Mouse (Mus musculus): ENCODE data around the gene Angptl6. TPM values are rescaled to one million over a fixed set of nuclear protein-coding genes. Genes with fewer than 3 reads are reported as not detected.

The Angptl6 gene
- total and polyA plus RNA-seq, 2 experiments, result 17.6 to 47.4 TPM

DNA sequence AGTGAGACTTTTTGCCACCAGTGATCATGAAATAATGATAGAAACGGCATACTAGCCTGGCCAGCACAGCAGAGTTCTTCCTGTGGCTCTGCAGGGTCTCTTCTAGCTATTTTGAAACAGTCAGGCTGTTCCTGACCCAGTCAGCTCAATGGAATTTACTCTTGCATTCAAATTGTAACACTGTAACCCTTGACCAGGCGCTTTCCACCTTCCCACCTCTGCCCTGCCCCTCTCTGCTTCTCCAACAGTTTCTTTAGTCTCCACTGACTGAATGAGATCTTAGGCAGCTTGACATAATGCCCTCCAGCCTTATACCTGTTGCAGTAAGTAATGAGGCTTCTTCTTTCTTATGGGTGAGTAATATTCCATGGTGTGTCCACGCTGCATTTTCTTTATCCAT lies 12.6 kb downstream of the Angptl6 start:
- no peak overlapping the region for H3K4me3 ChIP-seq (ENCODE audit: insufficient read depth, low read depth, low read length)
- peak overlapping the region; percentile 98 for H3K27ac ChIP-seq (replicated peaks; ENCODE audit: insufficient read depth, low read depth, low read length)
- 35% methylated on average over 3 of the region's 3 CpGs for WGBS
- peaks cover 40% of the 10 kb centered on the region for H3K4me1 ChIP-seq (ENCODE audit: control insufficient read depth, insufficient read depth, low read length)
- H3K36me3 ChIP-seq (ENCODE audit: control insufficient read depth, insufficient read depth, low read length), result peaks cover 6% of the 10 kb centered on the region
- H3K9ac ChIP-seq (ENCODE audit: low read depth, low read length), result no peak overlapping the region
- TF ChIP-seq POLR2A (IDR thresholded peaks at IDR 0.05; ENCODE audit: extremely low read depth, insufficient read depth, low read length) (no peak), CTCF (IDR thresholded peaks at IDR 0.05; ENCODE audit: low read depth, low read length) (no peak)
- H3K27me3 ChIP-seq (ENCODE audit: control insufficient read depth, insufficient read depth, low read length), result no peaks in the 10 kb centered on the region
- DNase-seq (ENCODE audit: extremely low read depth, low read depth, low spot score), result peak; percentile 88
- H3K79me2 ChIP-seq (ENCODE audit: control insufficient read depth, insufficient read depth, low read length), result peaks cover 6% of the 10 kb centered on the region; the same call in 1 of the 2 replicates

DNA sequence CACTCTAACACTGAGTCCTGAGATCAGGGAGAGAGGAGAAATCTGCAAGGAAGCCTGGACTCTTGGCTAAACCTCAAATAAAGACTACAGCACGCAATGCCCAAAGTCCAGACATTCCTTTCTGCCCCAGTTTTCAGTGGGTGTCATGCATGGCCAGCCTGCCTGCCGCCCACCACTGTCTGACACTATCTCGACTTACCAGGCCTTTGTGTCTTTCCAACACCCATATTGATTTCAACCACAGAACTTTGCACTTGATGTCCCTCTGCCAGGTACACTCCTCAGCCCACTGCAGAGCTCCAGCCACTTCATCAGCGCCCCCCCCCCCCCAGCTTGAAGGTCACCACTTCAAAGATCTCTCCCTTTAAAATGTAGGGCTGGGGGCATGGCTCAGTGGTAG lies 17.3 kb downstream of the Angptl6 start:
- Histone ChIP-seq H3K79me2 (ENCODE audit: control insufficient read depth, insufficient read depth, low read length) (no peaks in the 10 kb centered on the region), H3K9ac (ENCODE audit: low read depth, low read length) (peak overlapping the region; percentile 46; the same call in 1 of the 2 replicates), H3K27me3 (ENCODE audit: control insufficient read depth, insufficient read depth, low read length) (no peaks in the 10 kb centered on the region), H3K4me3 (ENCODE audit: insufficient read depth, low read depth, low read length) (no peak overlapping the region), H3K27ac (replicated peaks; ENCODE audit: insufficient read depth, low read depth, low read length) (peak overlapping the region; percentile 90), H3K4me1 (ENCODE audit: control insufficient read depth, insufficient read depth, low read length) (peaks cover 28% of the 10 kb centered on the region), H3K36me3 (ENCODE audit: control insufficient read depth, insufficient read depth, low read length) (no peaks in the 10 kb centered on the region)
- DNase-seq (ENCODE audit: extremely low read depth, low read depth, low spot score), result peak; percentile 96
- WGBS, result 19% methylated on average over 4 of the region's 4 CpGs
- TF ChIP-seq CTCF (IDR thresholded peaks at IDR 0.05; ENCODE audit: low read depth, low read length), result no peak

DNA sequence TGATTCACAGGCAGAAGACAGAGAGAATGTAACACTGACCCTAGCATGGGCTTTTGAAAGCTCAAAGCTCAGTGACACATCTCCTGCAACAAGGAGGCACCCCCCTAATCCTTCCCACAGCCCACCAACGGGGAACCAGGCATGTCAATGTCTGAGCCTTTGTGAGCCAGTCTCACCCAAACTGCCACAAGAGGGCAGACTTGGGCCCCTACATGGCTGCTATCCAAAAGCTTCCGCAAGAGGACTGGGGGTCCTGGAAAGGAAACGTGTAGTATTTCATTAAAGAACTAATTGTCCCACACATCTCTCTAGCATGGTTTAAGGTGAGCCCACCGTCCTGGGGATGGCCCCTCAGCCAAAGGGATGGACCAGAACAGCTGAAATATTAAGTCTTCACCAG lies 17.7 kb downstream of the Angptl6 start:
- TF ChIP-seq CTCF (IDR thresholded peaks at IDR 0.05; ENCODE audit: low read depth, low read length) (peak; percentile 75), POLR2A (IDR thresholded peaks at IDR 0.05; ENCODE audit: extremely low read depth, insufficient read depth, low read length) (no peak)
- Histone ChIP-seq H3K4me3 (ENCODE audit: insufficient read depth, low read depth, low read length) (no peak overlapping the region), H3K9ac (ENCODE audit: low read depth, low read length) (peak overlapping the region; percentile 46), H3K79me2 (ENCODE audit: control insufficient read depth, insufficient read depth, low read length) (no peaks in the 10 kb centered on the region), H3K36me3 (ENCODE audit: control insufficient read depth, insufficient read depth, low read length) (no peaks in the 10 kb centered on the region), H3K27ac (replicated peaks; ENCODE audit: insufficient read depth, low read depth, low read length) (peak overlapping the region; percentile 90), H3K27me3 (ENCODE audit: control insufficient read depth, insufficient read depth, low read length) (no peaks in the 10 kb centered on the region), H3K4me1 (ENCODE audit: control insufficient read depth, insufficient read depth, low read length) (peaks cover 28% of the 10 kb centered on the region)
- DNase-seq (ENCODE audit: extremely low read depth, low read depth, low spot score), result no peak
- WGBS, result 3% methylated on average over 4 of the region's 4 CpGs

DNA sequence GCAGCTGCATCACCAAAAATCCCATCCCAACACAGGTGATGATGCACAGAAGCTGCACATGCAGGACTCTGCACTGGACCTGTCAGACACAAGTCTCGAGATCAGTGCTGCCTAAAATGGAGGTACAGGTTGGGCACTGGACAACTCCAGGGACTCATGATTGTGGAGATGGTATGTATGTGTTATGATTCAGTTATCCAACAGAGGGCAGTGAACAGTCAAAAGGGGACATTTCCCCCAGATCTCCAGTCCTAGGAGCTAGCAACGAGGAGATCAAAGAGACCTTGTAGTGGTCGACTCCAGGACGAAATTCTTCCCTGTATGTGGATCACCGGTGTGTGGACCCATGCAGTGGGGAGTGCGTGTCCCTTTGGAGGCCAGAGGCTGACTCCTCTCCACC lies 19.6 kb downstream of the Angptl6 start:
- Histone ChIP-seq H3K9ac (ENCODE audit: low read depth, low read length) (no peak overlapping the region), H3K36me3 (ENCODE audit: control insufficient read depth, insufficient read depth, low read length) (no peaks in the 10 kb centered on the region), H3K4me3 (ENCODE audit: insufficient read depth, low read depth, low read length) (no peak overlapping the region), H3K4me1 (ENCODE audit: control insufficient read depth, insufficient read depth, low read length) (peaks cover 14% of the 10 kb centered on the region), H3K27me3 (ENCODE audit: control insufficient read depth, insufficient read depth, low read length) (no peaks in the 10 kb centered on the region), H3K27ac (replicated peaks; ENCODE audit: insufficient read depth, low read depth, low read length) (no peak overlapping the region), H3K79me2 (ENCODE audit: control insufficient read depth, insufficient read depth, low read length) (no peaks in the 10 kb centered on the region)
- no peak for DNase-seq (ENCODE audit: extremely low read depth, low read depth, low spot score)
- 43% methylated on average over 6 of the region's 6 CpGs for WGBS
- TF ChIP-seq CTCF (IDR thresholded peaks at IDR 0.05; ENCODE audit: low read depth, low read length) (no peak), POLR2A (IDR thresholded peaks at IDR 0.05; ENCODE audit: extremely low read depth, insufficient read depth, low read length) (no peak)

DNA sequence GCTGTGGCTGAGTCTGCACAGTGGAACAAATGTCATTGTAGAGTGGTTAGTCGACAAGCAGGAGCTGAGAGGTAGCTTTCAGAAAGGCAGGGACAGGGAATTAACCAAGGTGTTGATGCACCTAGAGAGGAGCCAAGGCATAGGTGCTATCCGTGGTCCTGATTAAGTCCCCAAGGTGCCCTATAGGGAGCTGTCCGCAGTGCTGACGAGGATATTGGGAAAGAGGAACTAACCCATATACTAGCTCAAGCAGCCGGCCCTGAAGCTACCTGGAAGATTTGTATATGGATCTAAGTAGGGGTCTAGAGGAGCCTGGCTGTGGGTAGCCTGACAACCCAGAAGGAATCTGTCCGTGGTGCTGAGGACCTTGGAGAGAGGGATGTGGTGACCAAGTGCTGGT lies 22.4 kb downstream of the Angptl6 start:
- Histone ChIP-seq H3K9ac (ENCODE audit: low read depth, low read length) (no peak overlapping the region), H3K4me3 (ENCODE audit: insufficient read depth, low read depth, low read length) (no peak overlapping the region), H3K27ac (replicated peaks; ENCODE audit: insufficient read depth, low read depth, low read length) (no peak overlapping the region), H3K4me1 (ENCODE audit: control insufficient read depth, insufficient read depth, low read length) (peaks cover 6% of the 10 kb centered on the region), H3K36me3 (ENCODE audit: control insufficient read depth, insufficient read depth, low read length) (no peaks in the 10 kb centered on the region), H3K79me2 (ENCODE audit: control insufficient read depth, insufficient read depth, low read length) (no peaks in the 10 kb centered on the region), H3K27me3 (ENCODE audit: control insufficient read depth, insufficient read depth, low read length) (no peaks in the 10 kb centered on the region)
- WGBS, result 5% methylated on average over 6 of the region's 6 CpGs
- TF ChIP-seq CTCF (IDR thresholded peaks at IDR 0.05; ENCODE audit: low read depth, low read length) (no peak), POLR2A (IDR thresholded peaks at IDR 0.05; ENCODE audit: extremely low read depth, insufficient read depth, low read length) (no peak)
- DNase-seq (ENCODE audit: extremely low read depth, low read depth, low spot score), result no peak

DNA sequence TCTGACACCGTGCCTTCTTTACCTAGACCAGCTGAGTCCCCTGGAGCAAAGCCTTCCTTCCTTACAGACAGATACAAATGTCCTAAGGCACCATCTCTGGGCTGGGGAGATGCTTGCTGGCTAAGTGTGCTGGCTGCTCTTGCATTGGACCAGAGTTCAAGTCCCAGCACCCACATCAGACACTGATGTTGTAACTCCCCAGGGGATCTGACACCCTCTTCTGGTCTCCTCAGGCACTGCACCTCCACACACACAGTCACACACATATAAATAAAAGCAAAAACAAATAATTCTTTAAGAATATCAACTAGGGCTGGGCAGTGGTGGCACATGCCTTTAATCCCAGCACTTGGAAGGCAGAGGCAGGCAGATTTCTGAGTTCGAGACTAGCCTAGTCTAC lies 29.3 kb downstream of the Angptl6 start:
- H3K79me2 ChIP-seq (ENCODE audit: control insufficient read depth, insufficient read depth, low read length), result no peaks in the 10 kb centered on the region
- H3K9ac ChIP-seq (ENCODE audit: low read depth, low read length), result no peak overlapping the region
- H3K27me3 ChIP-seq (ENCODE audit: control insufficient read depth, insufficient read depth, low read length), result no peaks in the 10 kb centered on the region
- no peaks in the 10 kb centered on the region for H3K4me1 ChIP-seq (ENCODE audit: control insufficient read depth, insufficient read depth, low read length)
- H3K27ac ChIP-seq (replicated peaks; ENCODE audit: insufficient read depth, low read depth, low read length), result no peak overlapping the region
- DNase-seq (ENCODE audit: extremely low read depth, low read depth, low spot score), result no peak
- no peak overlapping the region for H3K4me3 ChIP-seq (ENCODE audit: insufficient read depth, low read depth, low read length)
- H3K36me3 ChIP-seq (ENCODE audit: control insufficient read depth, insufficient read depth, low read length), result no peaks in the 10 kb centered on the region
- no peak for TF ChIP-seq POLR2A (IDR thresholded peaks at IDR 0.05; ENCODE audit: extremely low read depth, insufficient read depth, low read length)
- TF ChIP-seq CTCF (IDR thresholded peaks at IDR 0.05; ENCODE audit: low read depth, low read length), result no peak
- 88% methylated on average over 2 of the region's 2 CpGs for WGBS
